8 mouse cellular contexts compared by ENCODE assay signal in genomic region chr19:44750051-44751041, GRCm38 (mm10). TPM values are rescaled to one million over a fixed set of nuclear protein-coding genes. Genes with fewer than 3 reads are reported as not detected.
DNase-seq lines count a peak whose midpoint lies in the region; ATAC-seq and TF ChIP-seq lines count a peak whose summit lies in the region.

No protein-coding gene starts in this region.

- no peaks in the 10 kb centered on the region for H3K36me3 ChIP-seq in CH12.LX (replicated peaks in 1 of 2; ENCODE audit: control insufficient read depth in 1 of 2, insufficient read depth in 1 of 2, low read length in 1 of 2)
- no peaks in the 10 kb centered on the region for H3K36me3 ChIP-seq in limb, embryonic 12.5 days
- H3K36me3 ChIP-seq in splenic B cell, adult 2 months (ENCODE audit: control insufficient read depth, insufficient read depth, low read length, poor library complexity, severe bottlenecking), result no peaks in the 10 kb centered on the region

- no peak for TF ChIP-seq CTCF in CH12.LX (conservative IDR thresholded peaks at IDR 0.05 in 1 of 2, IDR thresholded peaks at IDR 0.05 in 1 of 2; ENCODE audit: low read depth in 2 of 2, low read length in 2 of 2)
- no peak for TF ChIP-seq CTCF in cerebellum, adult 2 months (IDR thresholded peaks at IDR 0.05; ENCODE audit: borderline replicate concordance, insufficient read depth, low read depth, low read length)

- H3K79me2 ChIP-seq in CH12.LX (replicated peaks; ENCODE audit: control insufficient read depth, extremely low read depth, insufficient read depth, poor library complexity, severe bottlenecking), result no peaks in the 10 kb centered on the region

- TF ChIP-seq POLR2A in CH12.LX (IDR thresholded peaks at IDR 0.05; ENCODE audit: low read depth, low read length), result no peak
- no peak for TF ChIP-seq POLR2A in cerebellum, adult 2 months (IDR thresholded peaks at IDR 0.05; ENCODE audit: borderline replicate concordance, insufficient read depth, low read length)

- ATAC-seq in hematopoietic stem cell, adult 5-6 weeks (replicated peaks in 1 of 2; ENCODE audit: insufficient read depth in 1 of 2, low FRiP score in 2 of 2, low TSS enrichment in 1 of 2, low read depth in 1 of 2, poor library complexity in 2 of 2, severe bottlenecking in 2 of 2), result peak; percentile 75 to 88
- no peak for ATAC-seq in limb, embryonic 12.5 days (ENCODE audit: insufficient number of reproducible peaks, insufficient read depth, low FRiP score, low TSS enrichment, low read depth)

- dilution Hi-C loops in CH12.LX (cut with MboI; ENCODE audit: extremely low pct_ligation_motif_present, extremely low pct_unique_long_range_greater_than_20kb, low sequenced_read_pairs), result no loop called here

- in situ Hi-C loops in CH12.LX (cut with MboI; ENCODE audit: low pct_ligation_motif_present, low pct_unique_long_range_greater_than_20kb, low sequenced_read_pairs), result loop anchor here (25.0 kb wide), 1 partner anchor 137 kb away; no protein-coding TSS in a partner anchor

- no peak for TF ChIP-seq EP300 in CH12.LX (IDR thresholded peaks at IDR 0.05; ENCODE audit: low read length)

- H3K4me1 ChIP-seq in CH12.LX (ENCODE audit: control insufficient read depth in 1 of 2, insufficient read depth in 2 of 2), result peaks cover 5 to 23% of the 10 kb centered on the region in 2 experiments; a peak in 2 of 4 replicates
- peaks cover 29% of the 10 kb centered on the region for H3K4me1 ChIP-seq in limb, embryonic 12.5 days (replicated peaks)
- no peaks in the 10 kb centered on the region for H3K4me1 ChIP-seq in cerebellum, adult 2 months (ENCODE audit: control insufficient read depth, insufficient read depth, low read length)

- H3K9me3 ChIP-seq in CH12.LX (replicated peaks; ENCODE audit: low read length), result no peaks in the 10 kb centered on the region
- H3K9me3 ChIP-seq in limb, embryonic 12.5 days, result no peaks in the 10 kb centered on the region

- under 1% methylated on average over 41 of the region's 42 CpGs for WGBS in limb, embryonic 12.5 days
- WGBS in cerebellum, adult 2 months, result 2% methylated on average over 42 of the region's 42 CpGs

- H3K4me3 ChIP-seq in CH12.LX (replicated peaks in 1 of 3; ENCODE audit: low read depth in 2 of 3, low read length in 2 of 3, poor library complexity in 1 of 3), result no peak overlapping the region
- H3K4me3 ChIP-seq in limb, embryonic 12.5 days (replicated peaks), result peak overlapping the region; percentile 7
- no peak overlapping the region for H3K4me3 ChIP-seq in cerebellum, adult 2 months (replicated peaks; ENCODE audit: insufficient read depth, low read depth, low read length)

- DNase-seq in CH12.LX (ENCODE audit: extremely low read depth) (peak; percentile 66), R1 (ENCODE audit: low read depth, low spot score) (peak; percentile 51)
- peak; percentile 29 for DNase-seq in splenic B cell, adult 2 months (ENCODE audit: low read depth, low spot score)
- DNase-seq in cerebellum, adult 2 months, result no peak
- DNase-seq in urinary bladder, postnatal 25 days (ENCODE audit: low spot score), result no peak
- DNase-seq in left cerebral cortex, postnatal 14 days (ENCODE audit: low spot score in 2 of 2), result no peak

- peaks cover 91% of the 10 kb centered on the region for H3K27me3 ChIP-seq in CH12.LX (replicated peaks)
- peaks cover 98% of the 10 kb centered on the region for H3K27me3 ChIP-seq in limb, embryonic 12.5 days
- H3K27me3 ChIP-seq in splenic B cell, adult 2 months (ENCODE audit: control insufficient read depth, insufficient read depth, low read length, poor library complexity, severe bottlenecking), result peaks cover 4% of the 10 kb centered on the region
- H3K27me3 ChIP-seq in cerebellum, adult 2 months (ENCODE audit: control insufficient read depth, insufficient read depth, low read length), result peaks cover 15% of the 10 kb centered on the region; the same call in 1 of the 2 replicates

- no peak overlapping the region for H3K9ac ChIP-seq in CH12.LX (ENCODE audit: insufficient read depth, low read depth)
- H3K9ac ChIP-seq in limb, embryonic 12.5 days (replicated peaks), result 0 out of 2 replicates have a peak overlapping the region, but pooled peaks have one; percentile 24

- intact Hi-C loops in left cerebral cortex, postnatal 14 days (cut with DNase I), result loop anchor here (5.0 kb wide), 2 partner anchors 83 to 137 kb away; no protein-coding TSS in a partner anchor

- no peak for TF ChIP-seq RAD21 in CH12.LX (IDR thresholded peaks at IDR 0.05; ENCODE audit: low read depth, low read length)

- H3K4me2 ChIP-seq in CH12.LX (ENCODE audit: insufficient read depth, low read depth, poor library complexity, severe bottlenecking), result peak overlapping the region; percentile 75
- H3K4me2 ChIP-seq in limb, embryonic 12.5 days, result peak overlapping the region; percentile 27

- no peak overlapping the region for H3K27ac ChIP-seq in CH12.LX (ENCODE audit: insufficient read depth, low read depth)
- H3K27ac ChIP-seq in limb, embryonic 12.5 days, result no peak overlapping the region
- H3K27ac ChIP-seq in cerebellum, adult 2 months (ENCODE audit: insufficient read depth, low read length), result no peak overlapping the region

TF ChIP-seq in CH12.LX, 34 proteins besides CTCF, POLR2A, EP300 and RAD21:
- TF ChIP-seq USF1 (IDR thresholded peaks at IDR 0.05; ENCODE audit: low read depth, low read length) (no peak), UBTF (IDR thresholded peaks at IDR 0.05; ENCODE audit: low read depth, low read length) (peak; percentile 64)

RNA-seq across cellular contexts. Expression of gene Pax2, which starts 5.5 kb away (rescaled TPM):
- total RNA-seq in CH12.LX (2012; rRNA removed) (not detected in 2 replicates), CH12.LX (2014; rRNA removed) (not detected in 2 replicates)
- not detected in 2 replicates for polyA plus RNA-seq in CH12.LX (2012; ENCODE audit: insufficient read length, low read depth)
- not detected in 2 replicates for total RNA-seq in hematopoietic stem cell, adult 5-6 weeks (2017)
- polyA plus RNA-seq in limb, embryonic 12.5 days (2016; fragmentation: Nextera tagmentation; extraction: Ambion mirVana), result not detected in 2 replicates
- polyA plus RNA-seq in cerebellum, adult 2 months (2012; rRNA removed), result 8.4 and 9.0 TPM in 2 replicates
- under 1 TPM; 0.11 to 0.22 TPM for total RNA-seq in left cerebral cortex, postnatal 14 days (2021)

Comparison
In these comparisons a context has a peak if more than half of its experiments do, and no peak if none do; other contexts are left out.
1. DNase-seq: peak in CH12.LX (single experiment), R1 (single experiment) and splenic B cell, adult 2 months (single experiment); none in cerebellum, adult 2 months (0 of 2), urinary bladder, postnatal 25 days (single experiment) and left cerebral cortex, postnatal 14 days (0 of 2).